Mouse (Mus musculus) ES-Bruce4 (cell line): Measurements from ENCODE around the gene Lypd4.

Source experiments
- CTCF ChIP-seq: IDR thresholded peaks from one replicate; pipeline ENCODE4 v1.8.1; 2011; ENCODE audit warnings: low read depth, low read length
- POLR2A ChIP-seq: IDR thresholded peaks from one replicate; pipeline ENCODE4 v1.8.1; 2011; ENCODE audit warnings: low read length; ENCODE audit not compliant: insufficient read depth

DNA sequence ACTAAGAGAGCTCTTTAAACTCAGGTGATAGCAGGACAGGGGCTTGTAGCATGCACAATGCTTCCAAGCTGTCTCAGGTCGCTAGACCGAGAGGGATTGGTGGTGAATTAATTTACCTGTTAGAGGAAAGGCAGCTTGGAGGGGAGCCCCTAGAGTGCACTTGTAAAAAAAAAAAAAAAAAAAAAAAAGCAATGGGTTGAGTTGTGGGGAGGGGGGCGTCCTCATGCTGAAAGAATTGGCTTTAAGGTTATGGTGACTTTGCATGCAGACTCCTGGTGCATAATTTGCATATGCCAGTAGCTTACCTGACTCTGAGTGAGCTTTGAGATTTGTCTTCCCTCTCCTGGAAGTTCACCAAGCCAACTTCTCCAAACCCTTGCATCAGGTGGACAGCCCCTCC lies 29.4 kb downstream of the Lypd4 start:
- no peak for TF ChIP-seq CTCF
- no peak for TF ChIP-seq POLR2A
